Mouse (Mus musculus): ENCODE measurements around the gene Olfr385. TPM values are rescaled to one million over a fixed set of nuclear protein-coding genes. Genes with fewer than 3 reads are reported as not detected.

Olfr385 gene
- total RNA-seq (2023) = not detected

DNA sequence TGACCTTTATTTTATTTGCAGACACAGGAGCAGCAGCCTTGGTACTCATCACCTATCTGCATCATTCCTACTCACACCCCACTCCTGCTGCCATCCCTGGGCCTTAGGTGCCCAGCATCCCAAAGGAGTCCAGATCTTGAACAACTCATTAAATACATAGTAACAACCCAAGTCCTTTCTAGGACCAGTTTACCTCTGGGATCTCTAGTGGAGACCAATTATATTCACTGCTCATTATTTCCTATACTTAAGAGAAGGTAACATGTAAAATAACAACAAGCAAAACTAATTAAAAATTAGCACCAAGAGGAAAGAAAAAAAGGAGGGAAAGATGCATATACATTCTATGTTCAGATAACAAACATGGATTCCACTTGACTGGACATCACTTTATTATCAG is at the start of gene Olfr385:
Gene Olfr385, minus strand, starts transcription at position 101 of the 400 bp plus-strand sequence.

DNA sequence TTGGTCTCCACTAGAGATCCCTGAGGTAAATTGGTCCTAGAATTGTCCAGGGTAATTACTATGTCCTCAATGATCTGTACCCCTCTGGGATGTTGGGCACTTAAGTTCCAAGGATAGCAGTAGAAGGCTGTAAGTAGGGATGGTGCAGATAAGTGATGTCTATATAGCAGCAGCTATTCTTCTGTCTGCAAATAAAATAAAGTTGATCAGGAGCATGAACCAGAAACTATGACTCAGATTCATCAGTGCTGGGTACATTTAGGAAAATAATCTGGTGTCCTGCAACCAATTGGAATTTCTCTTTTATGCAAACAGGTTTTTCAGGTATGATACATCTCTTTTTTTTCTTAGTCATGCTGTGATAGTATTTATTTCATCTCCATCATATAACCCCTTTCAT is 5.5 kb upstream of the Olfr385 start, which contains the start of gene Olfr384:
Gene Olfr384, plus strand, starts transcription at position 301 of the 400 bp plus-strand sequence.

Other genes starting within 250 kb of the Olfr385 start
- not detected for gene Olfr20, start 242.2 kb downstream of the Olfr385 start, total RNA-seq (2023)
- not detected for gene Olfr376, start 221.8 kb downstream of the Olfr385 start, total RNA-seq (2023)
- not detected for gene Olfr1, start 193.4 kb downstream of the Olfr385 start, total RNA-seq (2023)
- gene Olfr378, start 164.5 kb downstream of the Olfr385 start, total RNA-seq (2023) = not detected
- gene Olfr380, start 135.5 kb downstream of the Olfr385 start, total RNA-seq (2023) = not detected
- gene Olfr381, start 101.4 kb downstream of the Olfr385 start, total RNA-seq (2023) = not detected
- not detected for gene Olfr382, start 75.8 kb downstream of the Olfr385 start, total RNA-seq (2023)
- not detected for gene Olfr384, start 5.6 kb upstream of the Olfr385 start, total RNA-seq (2023)
- gene Zfp735, start 95.8 kb upstream of the Olfr385 start, total RNA-seq (2023) = not detected
- gene Olfr389, start 187.7 kb upstream of the Olfr385 start, total RNA-seq (2023) = not detected
- not detected for gene Olfr390, start 190.0 kb upstream of the Olfr385 start, total RNA-seq (2023)
- not detected for gene Olfr391-ps, start 210.0 kb upstream of the Olfr385 start, total RNA-seq (2023)
- not detected for gene Olfr392, start 224.0 kb upstream of the Olfr385 start, total RNA-seq (2023)

Data from neutrophil, adult 59 days (primary cell).